Mouse (Mus musculus) liver, postnatal 0 days (tissue): ENCODE results near the gene Maco1. TPM values are rescaled to one million over a fixed set of nuclear protein-coding genes. Genes with fewer than 3 reads are reported as not detected.
"Not testable (repeated sequence)": the region's sequence is repeated elsewhere in the genome, so short reads cannot be mapped to it uniquely, and the experiment has no call there.

ENCODE experiments used
- ATAC-seq: fragments of 200-750 bp; cut with Nextera tagmentation; 2 replicates; pipeline ENCODE4 v1.8.0; 2017; ENCODE audit warnings: mild to moderate bottlenecking, moderate library complexity
- DNase-seq: peaks from one replicate; pipeline ENCODE4 v3.0.0-alpha.2; 2016
- H3K27ac ChIP-seq: fragments of 300-500 bp; sonication (generic); 2 replicates; pipeline ENCODE4 v1.5.1; 2014; ENCODE audit warnings: antibody characterized with exemption, moderate library complexity, mild to moderate bottlenecking, low read depth
- H3K27me3 ChIP-seq: fragments of 300-500 bp; sonication (generic); 2 replicates; pipeline ENCODE4 v1.6.1; 2014; ENCODE audit warnings: low read length, control low read depth, mixed read lengths; ENCODE audit not compliant: insufficient read depth
- H3K36me3 ChIP-seq: fragments of 300-500 bp; sonication (generic); replicated peaks from 2 replicates; pipeline ENCODE4 v1.6.1; 2014; ENCODE audit warnings: mild to moderate bottlenecking, control low read depth, low read length, moderate library complexity, mixed read lengths; ENCODE audit not compliant: insufficient read depth
- H3K4me1 ChIP-seq: fragments of 300-500 bp; sonication (generic); 2 replicates; pipeline ENCODE4 v1.6.1; 2014; ENCODE audit warnings: antibody characterized with exemption, mild to moderate bottlenecking, control low read depth; ENCODE audit not compliant: insufficient read depth
- H3K4me2 ChIP-seq: fragments of 300-500 bp; sonication (generic); 2 replicates; pipeline ENCODE4 v1.6.1; 2014; ENCODE audit warnings: low read depth, mild to moderate bottlenecking, low read length, moderate library complexity, mixed read lengths
- H3K4me3 ChIP-seq: fragments of 300-500 bp; sonication (generic); 2 replicates; pipeline ENCODE4 v1.5.1; 2014; ENCODE audit warnings: low read depth, low read length
- H3K9ac ChIP-seq: fragments of 300-500 bp; sonication (generic); replicated peaks from 2 replicates; pipeline ENCODE4 v1.6.1; 2014; ENCODE audit warnings: mild to moderate bottlenecking, moderate library complexity
- H3K9me3 ChIP-seq: fragments of 300-500 bp; sonication (generic); 2 replicates; pipeline ENCODE4 v1.6.1; 2016; ENCODE audit warnings: mild to moderate bottlenecking, control low read depth, low read length, mixed read lengths
- CTCF ChIP-seq: sonication (generic); IDR thresholded peaks from 2 replicates; pipeline ENCODE4 v1.5.1; 2016; ENCODE audit warnings: antibody characterized with exemption, low read depth
- EP300 ChIP-seq: IDR thresholded peaks from 2 replicates; pipeline ENCODE4 v1.6.1; 2016; ENCODE audit warnings: antibody characterized with exemption, low read depth, mild to moderate bottlenecking
- WGBS: fragments of 180-500 bp; shearing (Covaris S2); extraction: QIAGEN DNeasy Blood & Tissue Kit; methylation state at CpG from one replicate; pipeline ENCODE4 v1.1.7; 2014; ENCODE audit not compliant: insufficient replicate concordance; 5-methylcytosine and 5-hydroxymethylcytosine counted together
- polyA plus RNA-seq: library from polyadenylated mRNA; unstranded; fragments of >200 nt; fragmentation: Nextera tagmentation; extraction: Ambion mirVana; gene quantifications from 2 replicates; pipeline ENCODE4 v1.2.1, GENCODE M21; 2015

Gene Maco1
- polyA plus RNA-seq, 1 experiment from 2014 or later, result 14.6 TPM

- H3K9me3 ChIP-seq, H3K36me3 ChIP-seq, H3K9ac ChIP-seq, DNase-seq, H3K27me3 ChIP-seq, H3K4me3 ChIP-seq, H3K27ac ChIP-seq, ATAC-seq, H3K4me2 ChIP-seq: not testable (repeated sequence)
- peaks cover 13% of the 10 kb centered on the region for H3K4me1 ChIP-seq
- TF ChIP-seq CTCF, result peak; percentile 45
Observed at GRCm38 (mm10) chr4:134794959-134795358, 58.2 kb downstream of the Maco1 start.

GRCm38 (mm10) chr4:134793213-134793956 lies 59.8 kb downstream of the Maco1 start:
- peaks cover 10% of the 10 kb centered on the region for H3K4me1 ChIP-seq
- no peak overlapping the region for H3K27ac ChIP-seq
- H3K9me3 ChIP-seq, result no peaks in the 10 kb centered on the region
- H3K4me3 ChIP-seq, result no peak overlapping the region
- no peaks in the 10 kb centered on the region for H3K27me3 ChIP-seq
- no peak overlapping the region for H3K9ac ChIP-seq
- DNase-seq, result peak; percentile 69
- TF ChIP-seq EP300 (no peak), CTCF (peak; percentile 84)
- no peak for ATAC-seq
- WGBS, result 40% methylated on average over 10 of the region's 10 CpGs
- no peak overlapping the region for H3K4me2 ChIP-seq
- no peaks in the 10 kb centered on the region for H3K36me3 ChIP-seq

- 67% methylated on average over 6 of the region's 6 CpGs for WGBS
- no peak for DNase-seq
- no peak for ATAC-seq
- no peak for TF ChIP-seq CTCF
- no peak for TF ChIP-seq EP300
- Histone ChIP-seq H3K9ac (no peak overlapping the region), H3K4me1 (peaks cover 6% of the 10 kb centered on the region), H3K9me3 (no peaks in the 10 kb centered on the region), H3K27ac (no peak overlapping the region), H3K4me3 (no peak overlapping the region), H3K4me2 (no peak overlapping the region), H3K27me3 (no peaks in the 10 kb centered on the region), H3K36me3 (no peaks in the 10 kb centered on the region)
Observed at GRCm38 (mm10) chr4:134791731-134792130, 61.4 kb downstream of the Maco1 start.

GRCm38 (mm10) chr4:134786946-134787345 lies 66.2 kb downstream of the Maco1 start:
- 20% methylated on average over 10 of the region's 10 CpGs for whole genome bisulfite sequencing
- TF ChIP-seq CTCF (peak; percentile 17; the same call in 1 of the 2 replicates), EP300 (no peak)
- Histone ChIP-seq H3K36me3 (no peaks in the 10 kb centered on the region), H3K4me1 (no peaks in the 10 kb centered on the region), H3K9me3 (no peaks in the 10 kb centered on the region), H3K4me3 (no peak overlapping the region), H3K4me2 (no peak overlapping the region), H3K9ac (no peak overlapping the region), H3K27me3 (no peaks in the 10 kb centered on the region), H3K27ac (no peak overlapping the region)
- DNase-seq, result peak; percentile 65
- ATAC-seq, result peak; percentile 66

- H3K27me3 ChIP-seq, result no peaks in the 10 kb centered on the region
- no peak overlapping the region for H3K4me3 ChIP-seq
- no peak for ATAC-seq
- no peak overlapping the region for H3K4me2 ChIP-seq
- WGBS, result 52% methylated on average over 5 of the region's 5 CpGs
- no peak overlapping the region for H3K27ac ChIP-seq
- no peaks in the 10 kb centered on the region for H3K4me1 ChIP-seq
- peak; percentile 72 for DNase-seq
- no peaks in the 10 kb centered on the region for H3K36me3 ChIP-seq
- H3K9ac ChIP-seq, result no peak overlapping the region
- no peaks in the 10 kb centered on the region for H3K9me3 ChIP-seq
- TF ChIP-seq CTCF (peak; percentile 75), EP300 (no peak)
Observed at GRCm38 (mm10) chr4:134784701-134785100, 68.4 kb downstream of the Maco1 start.

- Histone ChIP-seq H3K27me3 (no peaks in the 10 kb centered on the region), H3K36me3 (no peaks in the 10 kb centered on the region), H3K4me1 (peaks cover 15% of the 10 kb centered on the region), H3K27ac (0 out of 2 replicates have a peak overlapping the region, but pooled peaks have one; percentile 22), H3K4me3 (no peak overlapping the region), H3K4me2 (peak overlapping the region; percentile 18; the same call in 1 of the 2 replicates), H3K9ac (no peak overlapping the region), H3K9me3 (no peaks in the 10 kb centered on the region)
- DNase-seq (peak; percentile 51), ATAC-seq (peak; percentile 69)
- TF ChIP-seq CTCF (no peak), EP300 (peak; percentile 32; the same call in 1 of the 2 replicates)
- WGBS, result 23% methylated on average over 14 of the region's 14 CpGs
Observed at GRCm38 (mm10) chr4:134779136-134779934, 73.8 kb downstream of the Maco1 start.
